Mouse (Mus musculus) heart, postnatal 0 days (tissue): ENCODE measurements at regions not wholly inside any gene's neighbourhood (a gene's known extent, or its start where the extent isn't known, plus 50 kb on each side); places are given as distances from the start of the nearest gene placed in this dataset.

ENCODE experiments used
- CTCF ChIP-seq: IDR thresholded peaks from 2 replicates; pipeline ENCODE4 v1.5.1; 2016; ENCODE audit warnings: antibody characterized with exemption, control low read depth, low read depth
- EP300 ChIP-seq: IDR thresholded peaks from 2 replicates; pipeline ENCODE4 v1.6.1; 2016; ENCODE audit warnings: antibody characterized with exemption, low read depth

DNA sequence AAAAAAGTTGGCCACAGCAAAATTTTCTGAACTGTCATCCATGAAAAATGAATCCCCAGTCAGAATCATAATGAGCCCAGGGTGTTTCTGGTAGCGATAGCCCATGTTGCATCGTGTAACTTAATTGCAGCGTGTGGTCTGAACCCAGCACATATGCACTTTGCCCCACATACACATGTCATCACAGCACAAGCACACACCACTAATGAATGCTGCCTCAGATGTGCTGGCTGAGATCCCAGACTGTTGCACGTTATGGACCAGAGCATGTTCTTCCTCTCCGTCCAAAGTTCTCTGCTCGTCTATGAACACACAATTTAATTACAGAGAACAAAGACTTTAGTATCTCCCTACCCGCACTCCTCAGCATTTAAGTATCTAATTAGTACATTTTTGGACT is 61.5 kb upstream of the Bmper start:
- TF ChIP-seq CTCF (no peak), EP300 (no peak)
